Mouse (Mus musculus) thymus, postnatal 36 days (tissue): ENCODE measurements around the gene Olfr553.
"Not testable (repeated sequence)": the region's sequence is repeated elsewhere in the genome, so short reads cannot be mapped to it uniquely, and the experiment has no call there.

Source experiments
- DNase-seq, 2 experiments: peaks; one replicate each; pipeline ENCODE4 v3.0.0; 2022; ENCODE audit warnings: mixed read lengths in 2 of 2

Olfr553 gene

DNA sequence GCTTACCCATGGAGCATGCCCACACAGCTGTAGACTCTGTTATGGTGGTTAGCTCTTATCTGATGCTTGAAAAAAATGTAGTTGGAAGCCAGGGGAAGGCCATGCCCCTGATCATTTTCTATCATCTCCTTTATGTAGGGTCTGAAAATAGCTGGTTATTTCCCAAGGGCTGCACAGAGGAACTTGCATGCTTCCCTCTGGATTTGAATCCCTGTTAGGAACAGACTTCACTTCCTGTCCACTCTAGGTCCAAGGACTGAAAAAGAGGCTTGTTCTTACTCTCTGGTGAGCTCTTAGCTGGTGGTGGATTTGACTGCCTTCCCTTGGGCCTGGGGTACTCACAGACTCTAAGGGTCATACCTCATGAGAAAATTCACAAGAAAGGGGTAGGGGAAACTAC lies at the start of gene Olfr553:
TSS of gene Olfr553 (minus strand) at position 101 of the 400 bp plus-strand sequence.
- DNase-seq: no peak

DNA sequence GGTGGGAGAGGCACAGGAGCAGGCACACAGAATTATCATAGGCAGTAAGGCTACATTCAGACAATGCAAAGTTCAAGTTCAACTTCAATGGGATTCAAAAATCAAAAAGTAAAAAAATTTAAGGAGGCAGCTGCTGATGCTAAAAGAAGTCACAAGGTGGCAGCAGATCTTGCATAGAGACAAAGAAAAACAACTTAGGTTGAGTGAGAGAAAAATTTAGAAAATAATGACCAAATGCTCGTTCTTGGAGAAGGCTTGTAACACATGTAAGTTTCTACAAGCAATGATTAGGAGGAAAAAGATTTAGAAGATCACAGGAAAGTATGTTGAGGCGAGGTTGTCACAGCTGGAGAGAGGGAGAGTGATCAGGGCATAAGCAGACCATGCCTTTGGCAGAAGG lies 47.4 kb upstream of the Olfr553 start:
- DNase-seq: no peak

DNA sequence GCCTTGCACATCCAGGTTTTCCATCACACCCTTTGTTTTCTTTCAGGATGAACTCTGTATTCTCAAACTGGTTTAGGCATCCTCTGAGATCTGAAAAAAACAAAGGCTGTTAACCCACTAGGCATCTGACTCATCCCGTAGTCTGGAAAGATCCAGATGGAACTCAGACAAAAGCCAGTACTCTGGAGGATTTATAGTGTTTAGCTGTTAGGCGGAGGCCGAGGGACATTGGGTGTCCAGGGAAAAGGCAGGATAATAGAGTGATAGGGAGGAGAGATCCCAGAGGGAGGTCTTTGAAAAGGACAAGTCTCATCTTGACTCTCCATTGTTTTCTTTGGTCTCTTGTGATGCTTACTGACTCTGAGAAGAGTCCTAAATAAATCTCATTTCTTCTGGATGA lies 46.6 kb upstream of the Olfr553 start, which contains the start of gene Olfr556:
TSS of gene Olfr556 (plus strand) at position 301 of the 400 bp plus-strand sequence.
- no peak for DNase-seq

DNA sequence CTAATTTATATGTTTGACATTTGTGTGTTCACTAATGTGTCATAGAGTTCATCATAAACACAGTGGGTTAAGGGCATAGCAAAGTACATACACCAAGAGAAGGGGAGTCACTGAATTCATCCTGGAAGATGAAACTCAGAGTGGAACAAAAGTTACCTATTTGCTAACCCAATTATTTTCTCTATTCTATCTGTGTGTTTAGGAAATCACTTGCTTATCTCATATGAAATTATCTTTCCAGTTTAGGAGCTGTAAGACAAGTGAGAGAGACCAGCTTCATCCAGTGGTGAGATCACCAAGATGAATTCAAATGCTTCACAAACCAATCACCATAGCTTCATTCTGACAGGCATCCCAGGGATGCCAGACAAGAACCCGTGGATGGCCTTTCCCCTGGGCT lies 40.5 kb upstream of the Olfr553 start, which contains the start of gene Olfr555:
TSS of gene Olfr555 (plus strand) at position 301 of the 400 bp plus-strand sequence.
- DNase-seq: no peak

DNA sequence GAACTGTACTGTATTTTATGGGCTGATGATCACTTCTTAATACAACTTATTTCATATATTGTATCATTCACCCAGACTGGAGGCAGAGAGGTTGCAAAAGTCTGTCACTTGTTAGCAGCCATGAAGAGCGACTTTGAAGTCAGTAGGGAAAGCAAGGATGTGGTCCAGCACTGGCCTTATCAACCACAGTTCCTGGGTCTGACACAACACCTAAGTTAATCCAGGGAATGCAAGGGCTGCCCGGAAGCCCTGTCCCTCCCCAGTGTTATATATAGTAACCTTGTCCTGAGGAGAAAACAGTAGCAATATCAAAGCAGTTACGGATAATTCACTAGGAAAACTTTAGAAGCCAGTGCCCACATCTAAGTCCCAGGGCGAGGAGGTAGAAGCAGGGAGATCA lies 26.9 kb upstream of the Olfr553 start:
- not testable (repeated sequence) for DNase-seq

DNA sequence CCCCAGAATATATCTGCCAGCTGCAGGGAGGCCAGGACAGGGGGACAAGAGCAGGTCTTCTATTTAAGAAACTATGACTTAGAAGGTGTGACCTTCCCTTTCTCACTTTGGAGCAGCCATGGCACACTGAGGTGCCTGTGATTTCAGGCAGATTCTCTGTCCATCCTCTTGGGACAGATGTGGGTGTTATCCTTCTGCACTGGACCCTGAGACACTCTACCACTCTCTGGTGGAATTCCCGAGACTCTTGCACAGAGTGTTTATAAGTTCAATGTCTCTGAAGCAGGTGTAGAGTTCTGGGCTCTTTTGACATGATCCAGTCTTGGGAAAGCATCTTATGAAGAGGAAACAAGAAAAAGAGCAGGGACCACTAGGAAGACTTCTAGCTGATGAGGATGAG lies 20.1 kb upstream of the Olfr553 start, which contains the start of gene Olfr554:
TSS of gene Olfr554 (plus strand) at position 301 of the 400 bp plus-strand sequence.
- DNase-seq: no peak

DNA sequence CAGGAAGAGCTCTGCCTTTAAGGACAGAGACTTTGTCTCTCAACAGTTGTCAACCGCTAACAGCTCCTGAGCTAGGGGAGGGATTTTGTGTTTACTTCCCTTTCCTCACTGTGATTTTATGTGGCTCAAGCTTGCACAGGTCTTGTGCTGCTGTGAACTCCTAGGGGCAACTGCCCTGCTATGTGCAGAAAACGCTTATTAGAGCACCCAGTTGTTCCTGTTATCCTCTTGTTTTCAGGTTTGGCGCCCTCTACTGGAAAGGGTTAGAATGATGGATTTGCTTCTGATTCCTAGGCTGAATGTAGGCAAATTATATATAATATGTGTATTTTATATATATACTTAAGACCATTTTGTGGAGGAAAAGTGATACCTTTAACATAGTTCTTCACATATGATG lies 18.6 kb upstream of the Olfr553 start:
- peak in 1 of 2 experiments; percentile 23 for DNase-seq

DNA sequence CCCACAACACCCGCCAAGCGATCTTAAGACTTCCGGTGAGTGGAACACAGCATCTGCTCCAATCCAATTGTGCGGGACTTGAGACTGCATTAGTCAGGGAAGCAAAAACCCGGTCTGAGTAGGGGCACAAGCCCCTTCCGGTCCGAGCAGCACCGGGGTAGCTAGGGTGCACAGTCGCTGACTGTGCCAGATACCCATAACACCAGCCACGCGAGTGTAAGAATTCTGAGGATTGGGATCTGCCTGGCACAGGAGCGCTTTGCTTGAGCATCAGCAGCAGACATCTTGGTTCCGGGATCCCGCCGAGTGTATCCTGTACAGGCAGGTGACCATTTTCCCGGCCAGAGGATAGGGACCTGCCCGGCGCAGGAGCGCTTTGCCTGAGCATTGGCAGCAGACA lies 2.4 kb upstream of the Olfr553 start:
- DNase-seq: not testable (repeated sequence)

DNA sequence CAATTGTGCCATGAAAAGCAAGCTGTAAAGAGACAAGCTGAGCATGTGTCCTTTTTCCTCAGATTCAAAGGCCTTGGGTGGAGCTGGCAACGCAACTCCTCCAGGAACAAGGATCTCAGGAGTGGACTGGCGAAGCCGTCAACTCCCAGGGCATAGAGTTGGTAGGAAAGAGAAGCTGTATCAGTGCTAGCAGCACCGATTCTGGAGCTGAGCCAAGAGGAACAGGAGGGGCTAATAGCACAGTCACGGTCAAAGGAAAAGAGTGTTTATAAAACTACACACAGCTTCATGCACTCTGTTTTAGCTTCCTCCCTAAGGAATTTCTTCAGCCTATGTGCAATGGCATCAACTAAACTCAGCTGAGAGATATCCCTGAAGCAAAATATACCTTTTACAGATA lies 1.6 kb upstream of the Olfr553 start:
- no peak for DNase-seq

DNA sequence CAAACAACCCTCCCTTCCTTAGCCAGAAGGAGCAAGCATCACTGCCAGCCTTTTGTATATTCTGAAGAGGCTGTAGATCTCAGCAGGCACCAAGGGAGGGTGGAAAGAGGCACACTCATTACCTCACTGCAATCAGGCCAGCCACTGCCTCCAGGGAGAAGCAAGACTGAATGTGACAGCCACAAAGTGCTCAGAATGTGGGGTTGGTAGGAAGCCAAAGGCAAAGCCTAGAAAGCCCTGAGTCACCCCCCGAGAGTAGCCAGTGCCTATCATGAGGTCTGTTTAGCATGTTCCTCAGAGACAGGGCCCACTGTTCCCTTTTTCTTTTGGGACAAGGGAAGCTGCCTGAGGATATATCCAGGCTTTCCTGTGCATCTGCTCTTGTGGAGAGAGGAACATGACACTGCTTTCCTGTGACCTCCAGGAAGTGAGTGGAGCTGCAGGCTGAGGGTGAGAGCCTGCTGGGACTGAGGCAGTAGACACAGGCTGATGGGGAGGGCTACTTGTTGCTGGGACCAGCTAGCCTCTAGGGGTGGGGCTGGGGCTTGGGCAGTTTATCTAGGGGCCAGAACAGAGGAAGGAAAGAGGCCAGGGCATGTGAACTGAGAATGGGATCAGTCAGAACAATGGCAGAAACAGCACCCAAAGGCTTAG lies 20.5 kb downstream of the Olfr553 start, which contains the start of gene Olfr552:
TSS of gene Olfr552 (plus strand) at position 393 of the 654 bp plus-strand sequence.
- no peak for DNase-seq

DNA sequence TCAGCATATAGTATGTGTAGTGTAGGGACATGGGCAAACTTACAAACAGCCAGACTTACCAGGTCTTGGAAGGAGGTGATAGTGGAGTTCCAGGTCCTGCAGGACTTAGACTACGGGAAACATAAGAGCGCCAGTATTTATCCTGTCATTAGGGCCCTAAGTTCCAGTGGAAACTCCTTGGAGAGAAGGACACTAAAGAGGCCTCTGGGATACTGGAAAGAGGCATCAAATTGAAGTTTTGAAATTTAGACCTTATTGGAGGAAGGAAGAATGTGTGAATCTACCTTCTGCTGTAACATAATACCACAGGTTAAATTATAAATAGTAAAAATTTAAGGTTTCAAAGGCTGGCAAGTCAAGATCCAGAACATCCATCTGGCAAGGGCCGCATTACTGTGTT lies 26.2 kb downstream of the Olfr553 start, which contains the start of gene Olfr551:
TSS of gene Olfr551 (minus strand) at position 101 of the 400 bp plus-strand sequence.
- DNase-seq: no peak

DNA sequence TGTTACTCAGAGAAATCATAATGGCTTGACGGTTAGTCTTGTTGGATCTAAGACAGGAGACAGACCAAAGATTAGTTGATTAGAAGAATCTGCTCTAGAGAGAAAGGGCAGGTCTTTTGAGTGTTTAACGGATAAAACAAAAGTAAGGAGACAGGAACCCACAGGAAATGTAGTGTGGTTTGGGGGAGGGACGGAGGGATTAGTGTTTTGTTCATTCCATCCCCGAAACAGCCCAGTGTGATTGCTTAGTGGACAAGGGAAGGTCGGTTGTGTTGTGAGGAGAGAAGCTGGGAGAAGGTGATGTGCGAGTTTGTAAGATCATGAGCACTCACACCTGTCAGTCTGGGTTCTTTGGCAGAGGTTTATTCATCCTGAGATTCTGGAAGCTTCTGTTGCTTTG lies 42.0 kb downstream of the Olfr553 start:
- DNase-seq: no peak

DNA sequence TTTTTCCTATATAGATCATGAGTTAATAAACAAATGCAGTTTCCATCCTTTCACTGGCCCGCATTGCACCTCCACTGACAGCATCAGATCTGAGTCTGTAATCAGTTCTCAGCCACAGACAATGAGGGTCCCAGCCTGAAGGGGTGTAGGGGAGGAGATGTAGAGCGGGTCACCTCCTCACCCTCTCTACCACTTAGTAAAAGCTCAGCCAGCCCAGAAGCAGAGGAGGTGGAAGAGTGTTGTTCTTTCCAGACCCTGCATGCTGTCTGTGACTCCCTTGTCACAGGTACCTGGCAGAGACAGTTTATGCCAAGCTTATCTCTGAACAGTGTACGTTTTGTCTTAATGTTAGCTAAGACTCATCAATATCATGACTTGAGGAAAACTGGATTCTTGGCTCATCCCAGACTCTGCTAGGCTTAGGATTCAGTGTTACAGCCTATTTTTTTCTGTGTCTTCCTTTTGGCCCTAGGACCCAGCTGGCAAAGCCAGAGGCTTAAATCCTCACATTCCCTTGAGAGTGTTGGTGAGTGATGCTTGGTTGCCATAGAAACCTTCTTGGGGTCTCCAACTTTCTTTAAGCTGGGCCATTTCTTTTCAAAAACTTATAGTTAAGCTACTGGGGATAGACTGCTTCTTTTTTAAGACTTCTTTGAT lies 44.7 kb downstream of the Olfr553 start:
- no peak for DNase-seq

DNA sequence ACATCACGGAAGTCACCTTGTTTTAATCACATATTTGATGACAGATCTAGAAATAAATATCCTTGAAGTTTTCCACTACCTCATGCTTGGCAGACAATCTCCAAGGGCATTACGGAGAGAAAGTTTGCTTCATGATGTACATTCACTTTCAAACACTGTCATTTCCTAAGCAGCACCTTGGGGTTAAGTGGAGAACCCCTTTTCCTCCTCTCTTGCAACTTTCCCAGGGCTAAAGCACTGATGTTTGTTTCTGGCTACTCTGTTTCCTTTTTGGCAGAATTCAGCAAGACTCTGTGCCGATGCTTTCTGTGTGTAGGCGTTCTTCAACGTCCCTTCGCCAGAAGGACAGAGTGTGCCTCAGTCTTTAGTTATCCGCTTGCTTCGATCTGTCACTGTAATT lies 46.9 kb downstream of the Olfr553 start, which contains the start of gene Olfr550:
TSS of gene Olfr550 (plus strand) at position 301 of the 400 bp plus-strand sequence.
- DNase-seq: no peak

DNA sequence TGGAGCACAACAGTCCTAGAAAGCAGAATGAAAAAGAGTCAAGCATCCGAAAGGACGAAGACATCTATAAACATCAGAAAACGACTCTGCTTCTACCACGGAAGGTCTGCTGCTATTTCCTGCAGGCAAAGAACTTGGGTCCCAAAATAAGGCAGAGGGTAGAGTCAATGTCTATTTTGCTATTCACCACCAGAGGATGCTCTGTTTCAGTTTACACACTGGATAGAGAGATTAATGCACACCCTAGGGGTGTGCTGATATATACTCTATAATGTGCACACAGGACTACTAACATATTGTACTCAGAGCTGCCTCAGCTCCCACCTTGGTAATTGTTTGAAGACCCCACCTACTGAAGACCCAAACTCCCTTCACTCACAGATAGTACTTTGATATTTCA lies 51.8 kb downstream of the Olfr553 start:
- DNase-seq: no peak

DNA sequence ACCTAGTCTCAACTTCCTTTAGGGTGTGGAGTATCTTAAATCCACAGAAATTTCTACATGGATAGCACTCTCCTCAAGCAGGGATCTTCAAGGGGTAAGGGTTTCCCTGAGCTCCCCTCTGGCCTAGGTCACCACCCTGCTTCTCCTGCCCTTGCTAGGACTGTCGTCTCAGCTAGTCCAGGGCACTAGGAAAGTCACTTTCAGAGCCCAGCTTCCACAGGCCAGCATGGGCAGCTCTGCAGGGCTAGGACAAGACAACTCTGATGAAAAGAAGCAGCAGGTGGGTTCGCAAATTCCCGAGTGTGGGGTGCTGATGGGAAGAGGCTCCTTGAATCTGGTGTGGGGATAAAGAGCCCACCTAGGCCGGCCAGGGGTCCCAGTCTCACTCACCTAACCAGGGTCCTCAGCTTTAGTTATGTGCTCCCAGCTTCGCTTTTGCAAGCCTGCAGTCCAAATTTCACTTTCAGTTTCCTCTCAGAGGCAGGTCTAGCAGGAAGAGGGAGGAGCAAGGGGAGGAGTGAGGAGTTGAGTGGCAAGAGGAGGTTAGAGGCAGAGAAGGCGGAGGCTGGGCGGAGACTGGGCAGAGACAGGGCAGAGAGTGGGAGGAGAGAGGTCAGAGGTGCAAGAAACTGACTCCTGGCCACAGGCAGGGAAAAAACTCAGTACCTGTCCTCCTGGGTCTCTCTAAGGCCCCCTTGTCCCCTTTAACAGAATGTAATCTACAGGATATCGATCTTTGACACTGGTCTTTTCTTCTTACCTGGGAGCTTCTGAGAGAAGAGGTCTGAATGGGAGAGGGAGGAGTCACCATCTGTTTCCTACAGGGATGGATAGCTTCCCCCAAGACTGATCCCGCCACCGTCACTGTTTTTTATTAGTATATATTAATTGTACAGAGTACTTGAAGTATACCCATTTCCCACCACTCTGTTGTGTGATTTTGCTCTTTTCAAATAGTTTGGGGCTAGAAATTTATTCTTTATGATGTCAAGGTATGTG lies 52.7 kb downstream of the Olfr553 start, which contains the start of gene Trim21:
TSS of gene Trim21 (minus strand) at position 488 of the 999 bp plus-strand sequence.
- DNase-seq: peak; percentile 85 to 89
